Mouse (Mus musculus) monocyte, adult 2 months (primary cell): Measurements from ENCODE around the gene Gm13199.

Experiments
- DNase-seq, 2 experiments: peaks; one replicate each; pipeline ENCODE4 v3.0.0; 2022; ENCODE audit warnings: low spot score in 2 of 2, low read depth in 1 of 2

The Gm13199 gene

DNA sequence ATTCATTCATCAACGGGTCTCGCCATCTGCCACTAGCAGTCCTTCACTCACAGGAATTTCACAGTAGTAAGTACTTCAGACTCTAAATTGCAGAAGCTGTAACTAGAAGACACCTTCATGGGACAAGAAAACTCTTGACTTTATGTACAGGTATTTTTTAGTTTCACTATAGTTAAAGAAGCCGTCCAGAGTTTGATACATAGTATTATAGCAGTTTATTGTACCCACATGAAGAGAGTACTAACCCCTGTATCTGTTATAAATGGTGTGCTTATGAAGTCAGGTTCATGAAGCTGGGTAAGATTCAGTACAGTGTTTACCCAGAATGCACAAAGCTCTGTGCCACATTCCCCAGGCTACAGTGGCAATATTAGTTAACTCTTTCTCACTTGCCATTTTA, at the start of gene Gm13199:
Gene Gm13199, minus strand, starts transcription at position 101 of the 400 bp plus-strand sequence.
- DNase-seq: no peak

DNA sequence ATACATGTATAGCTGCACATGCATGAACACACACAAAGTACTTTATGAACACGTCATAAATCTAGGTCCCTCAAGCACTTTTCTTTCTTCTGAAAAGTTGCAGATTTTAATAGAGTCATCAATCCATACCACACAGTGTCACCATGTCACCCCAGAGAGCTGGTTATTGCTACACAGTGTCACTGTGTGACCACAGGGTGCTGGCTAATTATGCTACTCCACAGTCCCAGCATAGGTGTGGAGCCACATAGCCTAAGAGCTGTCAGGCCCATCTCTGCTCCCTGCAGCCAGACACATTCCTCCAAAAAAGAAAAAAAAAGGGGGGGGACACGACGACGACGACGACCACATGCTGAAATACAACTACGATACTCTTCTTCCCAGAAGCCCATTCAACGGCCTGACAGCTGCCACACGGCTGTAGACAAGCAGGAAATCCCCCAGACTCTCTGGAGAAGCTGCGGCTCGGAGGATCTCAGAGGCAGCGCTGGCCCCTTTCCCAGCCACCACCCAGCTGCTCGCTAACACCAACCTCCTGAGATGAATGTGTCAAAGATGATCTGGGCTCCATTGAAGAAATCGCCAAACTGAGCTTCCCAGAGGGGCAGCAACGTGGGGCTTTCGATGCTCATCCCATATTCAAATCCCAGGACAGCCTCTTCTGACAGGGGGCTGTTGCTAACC, 48.7 kb upstream of the Gm13199 start:
- DNase-seq: no peak

DNA sequence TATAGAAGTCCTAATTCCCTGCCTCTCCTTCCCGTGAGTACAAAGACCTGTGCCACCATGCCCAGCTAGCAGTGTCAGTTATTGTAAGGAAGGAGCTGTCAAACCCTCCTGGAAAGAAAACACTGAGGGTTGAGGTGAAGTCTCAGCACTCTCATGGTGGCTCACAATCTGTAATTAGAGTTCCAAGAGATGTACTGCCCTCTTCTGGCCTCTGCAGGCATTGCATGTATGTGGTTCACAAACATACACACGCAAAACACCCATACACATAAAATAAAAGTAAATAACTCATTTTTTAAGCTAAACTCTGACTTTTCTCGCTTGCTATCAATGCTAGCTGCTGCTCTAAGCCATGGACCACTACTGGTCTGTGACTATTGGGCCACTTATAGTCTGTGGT, 43.9 kb upstream of the Gm13199 start:
- peak in 1 of 2 experiments; percentile 21 for DNase-seq

DNA sequence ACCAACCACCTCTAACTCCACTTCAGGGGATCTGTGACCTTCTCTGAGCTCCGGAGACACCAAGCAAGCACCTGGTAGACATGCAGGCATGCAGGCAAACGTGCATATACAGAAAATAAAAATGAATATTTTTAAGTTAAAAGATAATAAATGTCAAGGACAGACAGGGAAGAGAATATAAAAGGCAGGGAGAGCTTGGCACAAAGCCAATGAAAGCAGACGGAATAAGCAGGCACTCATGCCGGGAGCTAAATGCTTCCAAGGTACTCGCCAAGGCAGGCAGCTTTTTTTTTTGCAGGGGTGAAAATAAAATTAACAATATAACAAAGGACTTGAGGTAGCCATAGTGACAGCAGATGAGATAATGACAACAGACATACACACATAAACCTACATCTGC, 43.4 kb upstream of the Gm13199 start:
- no peak for DNase-seq

DNA sequence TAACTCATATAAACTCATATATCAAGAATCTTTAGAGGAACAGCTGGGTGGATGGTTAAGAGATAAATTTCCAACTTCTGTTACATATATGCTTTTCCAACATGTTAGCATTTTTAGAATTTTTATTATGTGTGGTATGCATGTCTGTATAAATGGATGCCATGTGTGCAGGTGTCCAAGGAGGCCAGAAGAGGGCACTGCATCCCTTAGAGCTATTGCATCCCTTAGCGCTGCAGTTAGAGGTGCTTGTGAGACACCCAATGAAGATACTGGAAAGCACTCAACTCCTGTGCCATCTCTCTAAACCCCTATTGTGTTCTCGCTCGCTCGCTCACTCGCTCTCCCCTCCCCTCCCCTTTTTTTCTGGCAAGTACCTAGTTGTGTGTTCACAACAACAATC, 37.4 kb upstream of the Gm13199 start:
- no peak for DNase-seq

DNA sequence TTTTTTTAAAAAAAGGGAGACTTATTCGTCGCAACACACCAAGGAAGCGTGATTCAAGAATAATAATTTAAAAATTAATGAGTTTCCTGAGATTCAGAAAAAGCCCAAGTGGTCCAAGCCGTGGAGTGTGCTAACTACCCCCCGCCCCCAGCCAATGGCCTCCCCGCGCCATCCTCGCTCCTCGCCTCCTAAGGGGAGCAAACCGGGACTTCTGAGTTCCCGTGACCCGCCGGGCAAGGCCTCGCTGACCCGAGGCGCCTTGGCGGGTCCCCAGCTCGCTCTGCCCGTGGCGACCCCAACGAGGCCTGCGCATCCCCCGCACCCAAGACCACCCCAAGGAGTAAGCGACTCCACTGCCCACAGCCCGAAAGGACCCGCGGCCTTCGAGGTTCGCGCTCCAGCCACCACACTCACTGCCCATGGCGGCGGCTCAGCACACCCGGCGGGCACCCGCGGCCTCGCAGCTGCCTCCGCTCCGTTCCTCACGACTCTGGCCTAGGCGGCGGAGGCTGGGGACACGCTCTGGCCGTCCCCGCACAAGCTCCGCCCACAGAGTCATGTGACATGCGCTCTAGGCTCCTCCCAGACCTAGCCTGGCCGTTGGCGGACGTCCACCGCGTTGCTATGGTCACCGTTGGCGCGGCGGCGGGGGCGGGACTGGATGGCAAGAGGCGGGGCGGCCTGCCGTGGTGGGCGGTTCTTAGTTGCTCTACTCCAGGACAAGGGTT, 32.3 kb upstream of the Gm13199 start, which contains the start of gene Sec61a2:
Gene Sec61a2, minus strand, starts transcription at position 590 of the 728 bp plus-strand sequence.
- DNase-seq: peak; percentile 96 to 97

DNA sequence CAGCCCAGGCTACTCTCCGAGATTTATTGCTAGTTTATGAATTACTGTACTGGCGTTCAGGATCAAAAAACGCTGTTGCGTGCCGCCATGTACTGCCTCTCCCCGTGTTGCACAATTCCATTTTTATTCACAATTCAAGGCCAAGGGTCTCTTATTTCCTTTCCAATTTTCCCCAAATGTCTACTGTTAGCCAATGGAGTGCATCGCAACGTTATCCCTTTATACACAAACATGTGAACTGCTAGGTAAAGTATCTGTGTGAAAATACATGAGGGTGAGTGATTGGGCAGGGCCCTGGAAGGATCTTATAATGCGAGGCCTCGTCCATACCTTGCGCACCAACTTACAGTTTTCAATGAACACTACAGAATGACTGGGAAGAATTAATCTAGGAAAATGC, 31.6 kb upstream of the Gm13199 start:
- no peak for DNase-seq

DNA sequence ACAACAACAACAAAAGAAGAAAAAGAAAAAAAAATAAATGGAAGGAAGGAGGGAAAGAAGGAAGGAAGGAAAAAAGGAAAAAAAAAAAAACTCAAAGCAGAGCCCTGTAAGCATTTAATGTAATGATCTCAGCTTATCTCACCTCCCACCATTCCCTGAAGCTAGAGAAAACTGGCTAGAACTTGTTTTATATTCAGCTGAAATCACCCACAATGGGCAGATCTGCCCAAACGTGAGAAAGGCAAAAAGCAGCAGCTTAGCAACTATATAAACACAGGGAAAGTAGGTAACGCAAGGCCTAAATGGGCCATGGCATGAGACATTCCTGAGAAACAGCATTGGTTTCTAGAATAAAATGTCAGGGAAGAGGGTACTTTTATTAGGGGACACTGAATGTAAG, 26.7 kb upstream of the Gm13199 start:
- DNase-seq: no peak

DNA sequence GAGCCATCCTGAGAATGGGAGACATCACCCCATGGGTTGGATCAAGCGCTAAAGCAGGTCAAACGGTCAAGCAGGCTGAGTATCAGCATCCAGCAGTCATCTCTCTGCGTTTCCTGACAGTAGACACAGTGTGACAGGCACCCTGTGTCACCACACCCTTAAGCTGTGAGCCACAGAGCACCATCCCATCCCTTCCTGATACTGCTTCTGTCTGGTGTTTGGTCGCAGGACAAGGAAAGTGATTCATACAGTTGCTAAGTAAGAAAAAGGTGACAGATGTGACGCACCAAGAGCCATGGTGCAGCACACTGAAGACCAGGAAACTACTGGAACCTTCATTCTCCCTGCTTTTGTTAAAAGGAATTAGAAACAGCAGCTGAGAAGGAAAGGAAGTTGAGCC, 26.1 kb upstream of the Gm13199 start:
- DNase-seq: no peak

DNA sequence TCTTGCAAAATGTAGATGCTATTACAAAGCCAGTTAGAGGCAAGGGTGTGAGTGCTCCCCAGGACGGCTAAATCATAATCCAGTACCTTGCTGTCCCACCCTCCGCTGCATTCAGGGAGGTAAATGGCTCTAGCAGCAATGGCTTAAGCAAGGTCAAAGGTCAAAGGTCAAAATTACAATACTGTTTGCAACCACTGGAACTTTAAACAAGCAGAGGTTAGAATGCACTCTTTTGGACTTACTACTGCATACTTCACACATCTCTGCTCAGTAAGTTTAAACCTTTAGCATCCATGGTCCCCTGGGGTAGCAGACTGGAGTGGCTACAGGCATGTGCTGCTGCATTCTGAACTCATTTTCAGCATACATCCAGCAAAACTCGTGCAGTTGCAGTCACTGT, 14.7 kb upstream of the Gm13199 start:
- no peak for DNase-seq

DNA sequence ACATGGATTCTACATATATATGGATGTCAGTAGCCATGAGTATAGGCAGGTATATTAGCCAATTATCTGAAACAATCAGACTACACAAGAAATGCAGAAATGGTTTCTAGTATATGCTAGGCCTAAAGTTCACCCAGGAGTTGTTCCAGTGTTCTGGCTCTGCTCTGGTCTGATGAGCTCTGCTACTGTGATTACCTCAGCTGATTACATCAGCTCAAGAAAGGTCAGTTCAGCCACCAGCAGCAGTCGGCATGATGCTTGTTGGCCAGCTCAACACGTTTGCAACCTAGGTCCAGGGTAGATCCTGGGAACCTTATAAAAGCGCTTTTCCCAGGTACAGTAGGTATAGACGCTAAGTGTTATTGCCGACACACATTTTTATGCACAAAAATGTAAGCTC, 7.0 kb upstream of the Gm13199 start:
- no peak for DNase-seq

DNA sequence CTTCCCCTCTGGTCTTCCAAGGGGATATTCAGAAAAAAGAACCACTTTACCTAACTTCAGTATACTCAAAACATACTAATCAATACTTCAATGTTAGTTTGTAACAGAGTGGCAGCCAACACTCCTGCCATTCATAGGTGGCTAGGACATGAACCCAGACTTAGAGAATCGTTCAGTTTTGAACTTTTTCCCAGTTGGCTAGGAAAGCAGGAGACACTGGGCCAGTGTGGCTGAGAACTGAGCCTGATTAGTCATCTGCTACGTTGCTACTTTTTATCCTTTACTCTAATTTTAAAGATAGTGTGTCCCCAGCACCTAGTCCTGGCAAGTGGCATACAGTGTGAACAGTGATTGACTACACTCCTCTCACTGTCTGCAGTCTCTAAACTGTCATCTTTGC, 4.9 kb upstream of the Gm13199 start:
- DNase-seq: no peak

DNA sequence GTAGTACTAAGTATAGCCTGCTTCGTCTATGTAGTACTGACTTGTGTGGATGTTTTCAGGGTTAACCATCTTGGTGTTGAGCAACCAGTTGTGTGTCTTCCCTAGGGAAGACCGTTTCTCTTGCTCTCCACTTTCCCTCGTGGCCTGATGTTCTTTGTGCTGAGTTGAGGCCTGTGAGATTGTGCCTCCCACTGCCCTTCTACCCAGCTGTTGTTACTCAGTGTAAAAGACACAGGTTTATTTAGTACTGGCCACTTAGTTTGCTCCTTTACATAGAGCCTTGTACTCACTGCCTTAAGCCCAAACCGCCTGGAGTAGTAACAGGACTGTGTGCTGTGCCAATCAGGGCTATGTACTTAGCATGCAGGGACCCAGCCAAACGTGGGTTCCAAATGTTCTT, 10.9 kb downstream of the Gm13199 start:
- no peak for DNase-seq

DNA sequence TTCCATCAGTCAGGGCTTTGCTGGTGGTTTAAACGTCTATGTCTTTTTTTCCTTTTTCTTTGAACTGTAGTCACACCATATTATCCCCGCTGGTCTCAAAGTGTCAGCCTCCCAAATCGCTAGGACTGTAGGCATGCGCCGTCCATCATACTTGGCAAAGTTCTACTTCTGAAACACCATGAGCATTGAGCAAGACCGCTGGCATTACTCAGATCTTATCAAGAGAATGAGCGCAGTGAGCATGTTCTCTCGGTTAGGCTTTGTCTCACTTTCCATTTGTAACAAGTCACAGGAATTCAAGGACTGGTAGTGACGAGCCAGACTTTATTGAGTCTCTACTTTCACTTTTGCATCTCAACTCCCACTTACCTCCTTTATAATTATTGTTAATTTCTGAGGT, 11.6 kb downstream of the Gm13199 start:
- DNase-seq: no peak

DNA sequence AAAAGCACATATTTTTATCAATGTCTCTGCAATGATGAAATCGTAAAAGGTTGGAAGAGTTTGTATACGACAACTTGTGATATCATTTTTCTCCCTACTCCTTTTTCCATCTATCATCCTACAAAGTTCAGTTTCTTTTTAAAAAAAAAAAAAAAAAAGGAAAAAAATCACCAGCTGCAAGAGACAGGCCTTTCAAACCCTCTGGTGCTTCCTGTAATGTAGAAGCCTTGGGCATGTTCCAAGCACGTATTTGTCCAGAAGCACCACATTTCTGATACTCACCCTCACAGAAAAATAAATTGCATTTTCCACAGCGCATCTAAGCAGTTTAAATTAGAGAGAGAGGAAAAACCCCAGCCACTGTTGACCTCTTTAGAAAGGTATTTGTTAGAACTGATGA, 16.9 kb downstream of the Gm13199 start:
- no peak for DNase-seq

DNA sequence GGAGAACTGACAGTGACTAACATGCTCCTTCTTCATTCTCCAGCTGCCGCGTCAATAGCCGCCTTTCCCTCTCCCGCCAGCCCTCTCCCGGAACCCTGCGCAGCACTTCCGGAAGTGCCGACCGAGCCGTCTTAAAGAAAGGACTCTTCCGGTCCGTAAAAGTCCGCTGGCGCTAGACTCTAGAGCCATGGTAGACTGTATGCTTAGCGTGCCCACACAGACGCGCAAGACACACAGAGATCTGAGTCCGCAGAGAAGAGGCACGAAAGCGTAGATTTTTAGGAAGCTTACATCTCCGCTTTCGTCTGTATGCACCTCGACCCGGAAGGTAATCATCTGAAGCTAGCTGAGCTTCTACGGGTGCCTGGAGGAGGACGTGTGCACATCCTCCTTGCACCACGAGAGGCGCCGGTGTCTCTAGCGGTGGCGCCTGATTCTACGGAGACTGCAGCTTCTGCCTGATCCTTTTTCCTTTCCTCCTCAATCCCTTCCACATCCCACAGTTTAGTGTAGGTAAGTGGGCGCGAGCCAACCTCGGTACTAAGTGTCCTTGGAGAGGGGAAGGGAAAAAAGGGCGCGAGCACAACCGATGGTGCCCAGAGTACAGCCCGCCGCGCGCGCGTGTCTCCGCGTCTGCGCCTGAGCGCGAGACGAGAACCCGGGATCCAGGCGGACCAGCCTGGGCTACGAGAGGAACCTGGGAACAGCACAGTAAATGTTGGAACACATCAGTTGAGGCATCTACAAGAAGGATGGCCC, 17.7 kb downstream of the Gm13199 start, which contains the start of the genes Nudt5 and Cdc123:
Gene Nudt5, plus strand, starts transcription at position 147 of the 759 bp plus-strand sequence.
Gene Cdc123, minus strand, starts transcription at position 292 of the 759 bp plus-strand sequence.
- DNase-seq: peak; percentile 58 to 74

DNA sequence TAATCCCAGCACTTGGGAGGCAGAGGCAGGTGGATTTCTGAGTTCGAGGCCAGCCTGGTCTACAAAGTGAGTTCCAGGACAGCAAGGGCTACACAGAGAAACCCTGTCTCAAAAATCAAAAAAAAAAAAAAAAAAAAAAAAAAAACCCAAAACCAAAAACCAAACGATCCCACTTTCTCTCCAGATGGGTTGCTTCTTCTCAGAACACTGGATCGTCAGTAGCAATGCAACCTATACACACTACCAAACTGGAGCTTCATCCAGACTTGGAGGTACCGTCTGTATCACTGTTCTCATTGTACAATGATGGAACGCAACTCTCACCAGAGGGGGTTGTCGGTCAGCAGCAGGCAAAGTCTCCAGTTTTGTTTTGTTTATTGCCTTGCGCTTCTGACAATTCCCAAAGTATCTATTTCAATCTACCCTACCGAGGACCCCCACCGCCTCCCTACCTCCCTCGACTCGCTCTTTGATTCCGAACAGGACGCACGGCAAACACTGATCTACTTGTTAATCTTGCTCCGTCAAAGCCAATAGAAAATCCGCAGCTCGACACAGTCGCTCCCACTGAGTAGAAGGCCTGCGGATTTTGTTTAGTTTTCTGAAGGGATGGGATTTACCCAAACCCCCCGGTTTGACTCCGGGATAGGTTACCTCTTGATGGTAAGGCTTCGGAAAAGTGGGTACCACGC, 18.4 kb downstream of the Gm13199 start:
- no peak for DNase-seq

DNA sequence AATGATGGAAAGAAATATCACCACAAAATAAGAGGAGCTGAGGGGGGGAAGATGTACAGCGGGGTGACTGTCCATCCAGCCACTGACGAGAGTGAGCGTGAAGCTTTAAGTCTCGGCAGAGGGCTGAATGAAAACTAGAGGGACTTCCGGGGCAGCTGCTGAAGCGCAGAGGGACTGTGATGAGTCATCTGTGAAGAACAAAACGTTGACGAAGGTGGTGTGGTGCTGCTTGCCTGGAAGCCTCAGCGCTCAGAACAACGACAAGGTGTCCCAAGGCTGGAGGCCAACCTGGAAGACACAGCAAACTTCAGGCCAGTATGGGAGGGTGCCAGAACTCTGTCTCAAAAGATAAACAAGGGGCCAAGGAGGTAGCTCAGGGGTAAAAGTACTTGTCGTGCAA, 21.9 kb downstream of the Gm13199 start:
- no peak for DNase-seq

DNA sequence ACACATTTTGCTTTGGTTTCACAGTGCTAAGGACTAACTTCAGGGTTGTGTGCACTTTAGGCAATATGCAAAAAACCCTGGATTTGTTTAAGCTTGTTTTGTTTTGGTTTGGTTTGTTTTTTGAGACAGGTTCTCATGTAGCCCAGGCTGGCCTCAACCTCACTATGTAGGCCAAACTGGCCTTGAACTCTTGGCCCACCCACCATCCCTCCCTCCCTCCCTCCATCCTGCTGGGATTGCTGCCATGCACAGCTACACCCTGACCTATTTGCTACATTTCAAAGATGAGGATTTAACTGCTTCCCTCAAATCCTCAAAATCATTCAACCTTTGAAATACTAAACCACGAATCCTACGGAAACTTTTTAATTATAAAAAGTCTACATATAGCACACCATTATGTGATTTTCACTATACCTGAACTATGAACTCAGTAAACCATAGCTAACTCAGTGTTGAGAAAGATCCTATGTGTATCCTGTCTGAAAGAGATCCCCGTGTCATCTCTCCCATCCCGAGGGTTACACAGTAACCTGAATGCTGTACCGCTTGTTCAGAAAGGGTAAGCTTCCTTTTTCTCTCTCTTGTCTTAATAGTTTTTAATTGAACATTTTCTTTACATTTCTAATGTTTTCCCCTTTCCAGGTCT, 37.3 kb downstream of the Gm13199 start:
- no peak for DNase-seq

DNA sequence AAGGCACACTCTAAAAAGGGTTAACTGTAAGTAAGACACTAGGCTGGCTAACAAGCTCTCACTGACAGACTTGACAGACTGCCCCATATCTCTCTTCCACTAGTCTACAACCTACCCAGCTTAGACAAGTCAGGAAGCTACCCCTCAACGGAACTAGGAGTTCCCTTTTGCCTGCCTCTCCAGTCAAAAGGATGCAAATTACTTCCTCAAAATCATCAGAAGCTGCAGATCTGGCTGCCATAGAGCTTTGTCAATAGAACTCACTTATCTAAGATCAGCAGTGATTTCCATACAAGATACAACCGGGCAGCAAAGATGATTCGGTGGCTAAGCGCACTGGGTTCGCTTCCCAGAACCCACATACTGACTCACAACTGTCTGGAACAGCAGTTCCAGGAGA, 38.0 kb downstream of the Gm13199 start:
- DNase-seq: no peak

DNA sequence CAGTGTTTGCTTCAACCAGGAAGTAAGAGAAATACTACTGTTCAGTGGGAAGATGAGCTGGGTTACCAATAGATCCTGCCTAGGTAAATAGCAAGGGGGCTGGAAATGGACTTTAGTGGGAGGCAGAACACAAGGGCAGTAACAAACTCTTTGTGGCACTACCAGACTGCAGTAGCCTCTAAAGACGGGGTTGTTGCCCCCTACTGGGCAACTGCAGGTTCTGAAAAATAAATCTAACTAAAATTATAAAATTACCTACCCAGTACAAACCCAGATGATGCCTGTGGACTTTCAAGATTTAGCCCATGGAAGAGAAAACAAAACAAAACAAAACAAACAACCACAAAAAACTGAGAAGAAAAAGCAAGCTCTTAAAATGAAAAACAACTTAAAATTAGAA, 38.5 kb downstream of the Gm13199 start:
- DNase-seq: no peak
